Mouse (Mus musculus) B cell, adult 62 days (primary cell): ENCODE results near the gene Zfp975. TPM values are rescaled to one million over a fixed set of nuclear protein-coding genes. Genes with fewer than 3 reads are reported as not detected.

ENCODE experiments used
- total RNA-seq: library from RNA; stranded (reverse); gene quantifications from 4 replicates; pipeline ENCODE4 v1.2.4, GENCODE M21; 2023

Gene Zfp975
- total RNA-seq: 3.4 to 4.3 TPM (median 3.6 TPM) in 4 replicates

GRCm38 (mm10) chr7:42692362-42693158 is at the start of gene Zfp975:
Gene Zfp975 (minus strand): TSS chr7:42692742.

GRCm38 (mm10) chr7:42726917-42727316 is 34.4 kb upstream of the Zfp975 start, which contains the start of gene Gm17067:
Gene Gm17067 (minus strand): TSS chr7:42727017.

GRCm38 (mm10) chr7:42642152-42643115 is 50.1 kb downstream of the Zfp975 start, which contains the start of gene Zfp976:
Gene Zfp976 (minus strand): TSS chr7:42642588.

Other genes with a start within 250 kb of the Zfp975 start
- gene 4933421I07Rik, start 244.6 kb downstream of the Zfp975 start, total RNA-seq: not detected in 4 replicates
- 24.9 to 33.1 TPM (median 29.4 TPM) in 4 replicates for gene Zfp141, start 187.0 kb downstream of the Zfp975 start, total RNA-seq
- gene Gm21028, start 114.2 kb downstream of the Zfp975 start, total RNA-seq: not detected in 4 replicates
- gene Zfp977, start 100.2 kb downstream of the Zfp975 start, total RNA-seq: not detected in 4 replicates
- 1.5 to 2.5 TPM (median 1.6 TPM) in 4 replicates for gene Zfp976, start 50.2 kb downstream of the Zfp975 start, total RNA-seq
- not detected in 4 replicates for gene Gm17067, start 34.3 kb upstream of the Zfp975 start, total RNA-seq
- gene Vmn2r62, start 100.8 kb upstream of the Zfp975 start, total RNA-seq: not detected in 4 replicates
- not detected in 4 replicates for gene Gm2381, start 174.5 kb upstream of the Zfp975 start, total RNA-seq
- not detected in 4 replicates for gene Vmn2r63, start 241.1 kb upstream of the Zfp975 start, total RNA-seq